Mouse (Mus musculus) embryonic facial prominence, embryonic 10.5 days (tissue): Measurements from ENCODE around the gene Usp38. TPM values are rescaled to one million over a fixed set of nuclear protein-coding genes. Genes with fewer than 3 reads are reported as not detected.

Experiments used
- DNase-seq: peaks from one replicate; pipeline ENCODE4 v3.0.0-alpha.2; 2017; ENCODE audit warnings: low spot score
- H3K27ac ChIP-seq: fragments of 300-500 bp; sonication (generic); replicated peaks from 2 replicates; pipeline ENCODE4 v1.5.1; 2016; ENCODE audit warnings: mild to moderate bottlenecking
- H3K27me3 ChIP-seq: fragments of 300-500 bp; sonication (generic); replicated peaks from 2 replicates; pipeline ENCODE4 v1.6.1; 2016; ENCODE audit warnings: low read depth, mild to moderate bottlenecking; ENCODE audit not compliant: poor library complexity, severe bottlenecking
- H3K36me3 ChIP-seq: fragments of 300-500 bp; sonication (generic); replicated peaks from 2 replicates; pipeline ENCODE4 v1.6.1; 2016; ENCODE audit warnings: mild to moderate bottlenecking, moderate library complexity
- H3K4me1 ChIP-seq: fragments of 300-500 bp; sonication (generic); 2 replicates; pipeline ENCODE4 v1.6.1; 2016
- H3K4me3 ChIP-seq: fragments of 300-500 bp; sonication (generic); 2 replicates; pipeline ENCODE4 v1.5.1; 2016; ENCODE audit warnings: mild to moderate bottlenecking, moderate library complexity
- H3K9me3 ChIP-seq: fragments of 300-500 bp; sonication (generic); 2 replicates; pipeline ENCODE4 v1.6.1; 2016; ENCODE audit warnings: mild to moderate bottlenecking
- WGBS: fragments of 180-500 bp; shearing (Covaris S2); methylation state at CpG from one replicate; pipeline ENCODE4 v1.1.7; 2016; 5-methylcytosine and 5-hydroxymethylcytosine counted together
- polyA plus RNA-seq: library from polyadenylated mRNA; unstranded; fragments of >200 nt; fragmentation: Nextera tagmentation; extraction: Ambion mirVana; gene quantifications from 2 replicates; pipeline ENCODE4 v1.2.1, GENCODE M21; 2016

Gene Usp38
- polyA plus RNA-seq, 1 experiment from 2014 or later, result 24.3 TPM

GRCm38 (mm10) chr8:80991937-80992336 is 22.8 kb downstream of the Usp38 start:
- Histone ChIP-seq H3K9me3 (no peaks in the 10 kb centered on the region), H3K4me3 (no peak overlapping the region), H3K36me3 (peaks cover 90% of the 10 kb centered on the region), H3K4me1 (no peaks in the 10 kb centered on the region), H3K27me3 (no peaks in the 10 kb centered on the region), H3K27ac (peak overlapping the region; percentile 19; the same call in 1 of the 2 replicates)
- DNase-seq, result peak; percentile 23
- WGBS, result 66% methylated on average over 3 of the region's 3 CpGs

GRCm38 (mm10) chr8:80982829-80983228 is 31.9 kb downstream of the Usp38 start:
- H3K4me3 ChIP-seq, result no peak overlapping the region
- no peak overlapping the region for H3K27ac ChIP-seq
- DNase-seq, result no peak
- H3K36me3 ChIP-seq, result peaks cover 86% of the 10 kb centered on the region
- peaks cover 5% of the 10 kb centered on the region for H3K4me1 ChIP-seq
- no peaks in the 10 kb centered on the region for H3K27me3 ChIP-seq
- H3K9me3 ChIP-seq, result no peaks in the 10 kb centered on the region
- WGBS, result 92% methylated on average over 4 of the region's 4 CpGs

GRCm38 (mm10) chr8:80981696-80982095 is 33.0 kb downstream of the Usp38 start:
- no peak overlapping the region for H3K4me3 ChIP-seq
- no peaks in the 10 kb centered on the region for H3K9me3 ChIP-seq
- 85% methylated on average over 9 of the region's 9 CpGs for WGBS
- H3K4me1 ChIP-seq, result peaks cover 5% of the 10 kb centered on the region
- H3K27ac ChIP-seq, result no peak overlapping the region
- peaks cover 75% of the 10 kb centered on the region for H3K36me3 ChIP-seq
- DNase-seq, result no peak
- no peaks in the 10 kb centered on the region for H3K27me3 ChIP-seq

GRCm38 (mm10) chr8:80980063-80980462 is 34.7 kb downstream of the Usp38 start:
- H3K27me3 ChIP-seq, result no peaks in the 10 kb centered on the region
- peaks cover 59% of the 10 kb centered on the region for H3K36me3 ChIP-seq
- no peak overlapping the region for H3K27ac ChIP-seq
- H3K9me3 ChIP-seq, result no peaks in the 10 kb centered on the region
- WGBS, result 41% methylated on average over 4 of the region's 4 CpGs
- DNase-seq, result peak; percentile 17
- peaks cover 5% of the 10 kb centered on the region for H3K4me1 ChIP-seq
- H3K4me3 ChIP-seq, result no peak overlapping the region

- no peaks in the 10 kb centered on the region for H3K27me3 ChIP-seq
- H3K4me1 ChIP-seq, result peaks cover 5% of the 10 kb centered on the region
- H3K4me3 ChIP-seq, result no peak overlapping the region
- H3K27ac ChIP-seq, result no peak overlapping the region
- WGBS, result 86% methylated on average over 1 of the region's 1 CpGs
- peaks cover 32% of the 10 kb centered on the region for H3K36me3 ChIP-seq
- DNase-seq, result no peak
- no peaks in the 10 kb centered on the region for H3K9me3 ChIP-seq
These were observed 37.5 kb downstream of the Usp38 start for GRCm38 (mm10) chr8:80977231-80977630.

GRCm38 (mm10) chr8:80971150-80971549 is 43.6 kb downstream of the Usp38 start:
- H3K4me1 ChIP-seq, result no peaks in the 10 kb centered on the region; the same call in 1 of the 2 replicates
- no peak overlapping the region for H3K27ac ChIP-seq
- H3K9me3 ChIP-seq, result no peaks in the 10 kb centered on the region
- WGBS, result 85% methylated on average over 9 of the region's 9 CpGs
- H3K27me3 ChIP-seq, result no peaks in the 10 kb centered on the region
- H3K4me3 ChIP-seq, result no peak overlapping the region
- no peaks in the 10 kb centered on the region for H3K36me3 ChIP-seq
- no peak for DNase-seq

GRCm38 (mm10) chr8:80970000-80970685 is 44.6 kb downstream of the Usp38 start:
- WGBS, result 79% methylated on average over 11 of the region's 11 CpGs
- Histone ChIP-seq H3K4me1 (no peaks in the 10 kb centered on the region; the same call in 1 of the 2 replicates), H3K4me3 (no peak overlapping the region), H3K36me3 (no peaks in the 10 kb centered on the region), H3K27me3 (no peaks in the 10 kb centered on the region), H3K9me3 (no peaks in the 10 kb centered on the region), H3K27ac (no peak overlapping the region)
- DNase-seq, result no peak

GRCm38 (mm10) chr8:80969423-80969822 is 45.3 kb downstream of the Usp38 start:
- no peaks in the 10 kb centered on the region for H3K9me3 ChIP-seq
- no peaks in the 10 kb centered on the region for H3K27me3 ChIP-seq
- H3K4me1 ChIP-seq, result no peaks in the 10 kb centered on the region; the same call in 1 of the 2 replicates
- no peak for DNase-seq
- H3K27ac ChIP-seq, result no peak overlapping the region
- H3K36me3 ChIP-seq, result no peaks in the 10 kb centered on the region
- 92% methylated on average over 5 of the region's 5 CpGs for WGBS
- no peak overlapping the region for H3K4me3 ChIP-seq

GRCm38 (mm10) chr8:80963095-80963494 is 51.6 kb downstream of the Usp38 start:
- WGBS, result 89% methylated on average over 3 of the region's 3 CpGs
- no peak for DNase-seq
- no peak overlapping the region for H3K27ac ChIP-seq
- H3K9me3 ChIP-seq, result no peaks in the 10 kb centered on the region
- no peaks in the 10 kb centered on the region for H3K27me3 ChIP-seq
- peaks cover 6% of the 10 kb centered on the region; the same call in 1 of the 2 replicates for H3K4me1 ChIP-seq
- H3K36me3 ChIP-seq, result no peaks in the 10 kb centered on the region
- no peak overlapping the region for H3K4me3 ChIP-seq

- no peaks in the 10 kb centered on the region for H3K36me3 ChIP-seq
- DNase-seq, result no peak
- H3K27me3 ChIP-seq, result no peaks in the 10 kb centered on the region
- H3K9me3 ChIP-seq, result no peaks in the 10 kb centered on the region
- WGBS, result 90% methylated on average over 5 of the region's 5 CpGs
- H3K4me1 ChIP-seq, result peaks cover 6% of the 10 kb centered on the region; the same call in 1 of the 2 replicates
- H3K4me3 ChIP-seq, result no peak overlapping the region
- no peak overlapping the region for H3K27ac ChIP-seq
These were observed 52.1 kb downstream of the Usp38 start for GRCm38 (mm10) chr8:80962592-80962983.

GRCm38 (mm10) chr8:80961937-80962591 is 52.7 kb downstream of the Usp38 start:
- no peak for DNase-seq
- no peaks in the 10 kb centered on the region for H3K9me3 ChIP-seq
- no peaks in the 10 kb centered on the region for H3K36me3 ChIP-seq
- WGBS, result 80% methylated on average over 7 of the region's 7 CpGs
- no peak overlapping the region for H3K4me3 ChIP-seq
- H3K27ac ChIP-seq, result no peak overlapping the region
- H3K27me3 ChIP-seq, result no peaks in the 10 kb centered on the region
- peaks cover 6% of the 10 kb centered on the region; the same call in 1 of the 2 replicates for H3K4me1 ChIP-seq

GRCm38 (mm10) chr8:80961070-80961609 is 53.6 kb downstream of the Usp38 start:
- Histone ChIP-seq H3K9me3 (no peaks in the 10 kb centered on the region), H3K4me3 (no peak overlapping the region), H3K27me3 (no peaks in the 10 kb centered on the region), H3K4me1 (peaks cover 6% of the 10 kb centered on the region; the same call in 1 of the 2 replicates), H3K27ac (no peak overlapping the region), H3K36me3 (no peaks in the 10 kb centered on the region)
- WGBS, result 80% methylated on average over 4 of the region's 4 CpGs
- no peak for DNase-seq
